Mouse (Mus musculus): ENCODE results near the gene Zfp354a. TPM values are rescaled to one million over a fixed set of nuclear protein-coding genes. Genes with fewer than 3 reads are reported as not detected.

Gene Zfp354a
- polyA plus RNA-seq (2021; fragmentation: Nextera tagmentation), result 5.0 and 5.1 TPM in 2 replicates
- long read RNA-seq, experiment 1, full-length matches to known transcripts, result 38 of 63 reads
- long read RNA-seq, experiment 1, partial matches to known transcripts, result 3 of 63 reads
- long read RNA-seq, experiment 1, other reads (novel, unspliced or antisense), result 22 of 63 reads
- long read RNA-seq, experiment 2, full-length matches to known transcripts, result 6 of 11 reads
- long read RNA-seq, experiment 2, partial matches to known transcripts, result 0 of 11 reads
- long read RNA-seq, experiment 2, other reads (novel, unspliced or antisense), result 5 of 11 reads

GRCm38 (mm10) chr11:51059151-51059571, at the start of gene Zfp354a:
TSS of gene Zfp354a (plus strand) at chr11:51059257.

GRCm38 (mm10) chr11:51013936-51014335, 45.1 kb upstream of the Zfp354a start, which contains the start of gene Olfr54:
TSS of gene Olfr54 (plus strand) at chr11:51014236.

GRCm38 (mm10) chr11:51047809-51048208, 11.2 kb upstream of the Zfp354a start, which contains the start of gene Olfr1375:
TSS of gene Olfr1375 (plus strand) at chr11:51048109.

Other genes with a start within 250 kb of the Zfp354a start
- gene Zfp354c, start 231.5 kb upstream of the Zfp354a start, polyA plus RNA-seq (2021; fragmentation: Nextera tagmentation), result 8.1 and 9.9 TPM in 2 replicates
- 0.97 and 1.4 TPM in 2 replicates for gene Zfp879, start 217.7 kb upstream of the Zfp354a start, polyA plus RNA-seq (2021; fragmentation: Nextera tagmentation)
- gene Grm6, start 208.6 kb upstream of the Zfp354a start, polyA plus RNA-seq (2021; fragmentation: Nextera tagmentation), result not detected in 2 replicates
- 2.8 and 3.2 TPM in 2 replicates for gene Zfp454, start 171.6 kb upstream of the Zfp354a start, polyA plus RNA-seq (2021; fragmentation: Nextera tagmentation)
- 14.9 and 18.5 TPM in 2 replicates for gene Zfp2, start 143.1 kb upstream of the Zfp354a start, polyA plus RNA-seq (2021; fragmentation: Nextera tagmentation)
- 2.9 and 3.2 TPM in 2 replicates for gene Zfp354b, start 127.6 kb upstream of the Zfp354a start, polyA plus RNA-seq (2021; fragmentation: Nextera tagmentation)
- not detected in 2 replicates for gene 4933414I15Rik, start 115.5 kb upstream of the Zfp354a start, polyA plus RNA-seq (2021; fragmentation: Nextera tagmentation)
- not detected in 2 replicates for gene Prop1, start 105.5 kb upstream of the Zfp354a start, polyA plus RNA-seq (2021; fragmentation: Nextera tagmentation)
- gene Olfr1378, start 92.7 kb upstream of the Zfp354a start, polyA plus RNA-seq (2021; fragmentation: Nextera tagmentation), result not detected in 2 replicates
- gene Olfr1377, start 77.3 kb upstream of the Zfp354a start, polyA plus RNA-seq (2021; fragmentation: Nextera tagmentation), result not detected in 2 replicates
- not detected in 2 replicates for gene Olfr51, start 55.7 kb upstream of the Zfp354a start, polyA plus RNA-seq (2021; fragmentation: Nextera tagmentation)
- gene Olfr54, start 45.0 kb upstream of the Zfp354a start, polyA plus RNA-seq (2021; fragmentation: Nextera tagmentation), result not detected in 2 replicates
- not detected in 2 replicates for gene Olfr1375, start 11.1 kb upstream of the Zfp354a start, polyA plus RNA-seq (2021; fragmentation: Nextera tagmentation)
- not detected in 2 replicates for gene Gm12569, start 161.2 kb downstream of the Zfp354a start, polyA plus RNA-seq (2021; fragmentation: Nextera tagmentation)
- 25.1 and 29.1 TPM in 2 replicates for gene Clk4, start 202.5 kb downstream of the Zfp354a start, polyA plus RNA-seq (2021; fragmentation: Nextera tagmentation)
- gene BC049762, start 203.8 kb downstream of the Zfp354a start, polyA plus RNA-seq (2021; fragmentation: Nextera tagmentation), result 0.38 and 0.54 TPM in 2 replicates
- gene Col23a1, start 230.7 kb downstream of the Zfp354a start, polyA plus RNA-seq (2021; fragmentation: Nextera tagmentation), result 0.78 and 0.89 TPM in 2 replicates